Mouse (Mus musculus) NIH3T3 (cell line): Measurements from ENCODE around the gene Coro6.

Experiments
- DNase-seq: peaks from one replicate; pipeline ENCODE4 v3.0.0-alpha.2; 2012; ENCODE audit warnings: low read depth

Gene Coro6

GRCm38 (mm10) chr11:77493512-77494343, 31.5 kb downstream of the Coro6 start, which contains the start of gene Git1:
Git1 (plus strand) TSS chr11:77493562.
- peak; percentile 59 for DNase-seq

GRCm38 (mm10) chr11:77494344-77494676, 32.1 kb downstream of the Coro6 start:
- DNase-seq = no peak

- DNase-seq = no peak
Measured at GRCm38 (mm10) chr11:77494782-77495181, 32.6 kb downstream of the Coro6 start.

GRCm38 (mm10) chr11:77495507-77495906, 33.3 kb downstream of the Coro6 start:
- no peak for DNase-seq

GRCm38 (mm10) chr11:77497341-77497756, 35.1 kb downstream of the Coro6 start:
- peak; percentile 78 for DNase-seq

- no peak for DNase-seq
Measured at GRCm38 (mm10) chr11:77497851-77498250, 35.6 kb downstream of the Coro6 start.

- no peak for DNase-seq
Measured at GRCm38 (mm10) chr11:77498261-77499139, 36.3 kb downstream of the Coro6 start.

- no peak for DNase-seq
Measured at GRCm38 (mm10) chr11:77499354-77499753, 37.1 kb downstream of the Coro6 start.

- DNase-seq = no peak
Measured at GRCm38 (mm10) chr11:77500361-77501325, 38.4 kb downstream of the Coro6 start.

- peak; percentile 89 for DNase-seq
Measured at GRCm38 (mm10) chr11:77501392-77501791, 39.2 kb downstream of the Coro6 start.

GRCm38 (mm10) chr11:77501971-77502370, 39.8 kb downstream of the Coro6 start:
- no peak for DNase-seq

- no peak for DNase-seq
Measured at GRCm38 (mm10) chr11:77502481-77502880, 40.3 kb downstream of the Coro6 start.

GRCm38 (mm10) chr11:77503511-77503910, 41.3 kb downstream of the Coro6 start:
- peak; percentile 83 for DNase-seq

- no peak for DNase-seq
Measured at GRCm38 (mm10) chr11:77504377-77504776, 42.2 kb downstream of the Coro6 start.

- DNase-seq = no peak
Measured at GRCm38 (mm10) chr11:77505291-77505980, 43.2 kb downstream of the Coro6 start.

GRCm38 (mm10) chr11:77506273-77506672, 44.1 kb downstream of the Coro6 start:
- DNase-seq = no peak

GRCm38 (mm10) chr11:77506941-77507340, 44.7 kb downstream of the Coro6 start:
- DNase-seq = no peak

- DNase-seq = no peak
Measured at GRCm38 (mm10) chr11:77507426-77507825, 45.2 kb downstream of the Coro6 start.

GRCm38 (mm10) chr11:77508068-77509021, 46.1 kb downstream of the Coro6 start:
- peak; percentile 64 for DNase-seq

- no peak for DNase-seq
Measured at GRCm38 (mm10) chr11:77511336-77511735, 49.1 kb downstream of the Coro6 start.
